Mouse (Mus musculus): Measurements from ENCODE around the gene Olfr1231. TPM values are rescaled to one million over a fixed set of nuclear protein-coding genes. Genes with fewer than 3 reads are reported as not detected.

The Olfr1231 gene
- total RNA-seq, 1 experiment, result not detected

GRCm38 (mm10) chr2:89253962-89254361 is 52.9 kb downstream of the Olfr1231 start, which contains the start of gene Olfr1228:
Olfr1228 (minus strand) TSS chr2:89254062.
- Histone ChIP-seq H3K9ac (ENCODE audit: insufficient read depth, low read depth, low read length, poor library complexity, severe bottlenecking) (no peak within 1 kb of the TSS), H3K4me3 (ENCODE audit: insufficient read depth in 1 of 2, low read depth in 1 of 2, low read length in 2 of 2, poor library complexity in 1 of 2, severe bottlenecking in 1 of 2) (no peak within 1 kb of the TSS), H3K9me3 (ENCODE audit: control insufficient read depth, insufficient read depth, low read depth, low read length) (no peaks in the 10 kb centered on the region), H3K4me1 (ENCODE audit: control insufficient read depth in 2 of 2, insufficient read depth in 2 of 2, low read length in 2 of 2, poor library complexity in 1 of 2) (no peaks in the 10 kb centered on the region), H3K27ac (ENCODE audit: insufficient read depth, low read depth, low read length, poor library complexity, severe bottlenecking) (no peak within 1 kb of the TSS), H3K36me3 (ENCODE audit: control insufficient read depth, insufficient read depth, low read length, poor library complexity, severe bottlenecking) (no peaks in the 10 kb centered on the region)
- no peak for DNase-seq (ENCODE audit: low read depth, low spot score)
- TF ChIP-seq CHD2 (IDR thresholded peaks at IDR 0.05; ENCODE audit: low read depth, low read length), result no peak
- no peak for TF ChIP-seq ZNF384 (IDR thresholded peaks at IDR 0.05; ENCODE audit: low read depth, low read length)
- no peak for TF ChIP-seq ZC3H11A (IDR thresholded peaks at IDR 0.05; ENCODE audit: borderline replicate concordance, low read depth, low read length)
- TF ChIP-seq HCFC1 (IDR thresholded peaks at IDR 0.05; ENCODE audit: borderline replicate concordance, insufficient read depth, low read length), result no peak
- no peak for TF ChIP-seq MAFK (IDR thresholded peaks at IDR 0.05; ENCODE audit: insufficient read depth, low read depth, low read length)
- in situ Hi-C loops (cut with MboI; ENCODE audit: low sequenced_read_pairs in 2 of 2, unreplicated experiment in 2 of 2), result no loop called here

Other genes starting within 250 kb of the Olfr1231 start
- not detected in 2 replicates for gene Olfr1218, start 245.9 kb downstream of the Olfr1231 start, total RNA-seq (2012; rRNA removed)
- gene Olfr1219, start 223.6 kb downstream of the Olfr1231 start, total RNA-seq (2012; rRNA removed), result not detected in 2 replicates
- gene Olfr1220, start 200.2 kb downstream of the Olfr1231 start, total RNA-seq (2012; rRNA removed), result not detected in 2 replicates
- not detected in 2 replicates for gene Olfr1221, start 189.8 kb downstream of the Olfr1231 start, total RNA-seq (2012; rRNA removed)
- not detected in 2 replicates for gene Olfr1222, start 174.0 kb downstream of the Olfr1231 start, total RNA-seq (2012; rRNA removed)
- gene Olfr1223, start 155.5 kb downstream of the Olfr1231 start, total RNA-seq (2012; rRNA removed), result not detected in 2 replicates
- gene Olfr1224-ps1, start 143.0 kb downstream of the Olfr1231 start, total RNA-seq (2012; rRNA removed), result not detected in 2 replicates
- not detected in 2 replicates for gene Olfr1225, start 132.4 kb downstream of the Olfr1231 start, total RNA-seq (2012; rRNA removed)
- not detected in 2 replicates for gene Olfr1226, start 107.0 kb downstream of the Olfr1231 start, total RNA-seq (2012; rRNA removed)
- not detected in 2 replicates for gene Olfr1228, start 53.0 kb downstream of the Olfr1231 start, total RNA-seq (2012; rRNA removed)
- gene Olfr1229, start 19.1 kb downstream of the Olfr1231 start, total RNA-seq (2012; rRNA removed), result not detected in 2 replicates
- not detected in 2 replicates for gene Olfr1230, start 9.8 kb downstream of the Olfr1231 start, total RNA-seq (2012; rRNA removed)
- gene Olfr1232, start 22.6 kb upstream of the Olfr1231 start, total RNA-seq (2012; rRNA removed), result not detected in 2 replicates
- gene Olfr1233, start 35.3 kb upstream of the Olfr1231 start, total RNA-seq (2012; rRNA removed), result not detected in 2 replicates
- not detected in 2 replicates for gene Olfr1234, start 57.8 kb upstream of the Olfr1231 start, total RNA-seq (2012; rRNA removed)
- gene Olfr1238, start 102.6 kb upstream of the Olfr1231 start, total RNA-seq (2012; rRNA removed), result not detected in 2 replicates
- not detected in 2 replicates for gene Olfr1239, start 113.3 kb upstream of the Olfr1231 start, total RNA-seq (2012; rRNA removed)
- not detected in 2 replicates for gene Olfr1240, start 135.9 kb upstream of the Olfr1231 start, total RNA-seq (2012; rRNA removed)
- not detected in 2 replicates for gene Olfr1241, start 180.1 kb upstream of the Olfr1231 start, total RNA-seq (2012; rRNA removed)
- gene Olfr1242, start 191.3 kb upstream of the Olfr1231 start, total RNA-seq (2012; rRNA removed), result not detected in 2 replicates
- not detected in 2 replicates for gene Olfr1243, start 224.4 kb upstream of the Olfr1231 start, total RNA-seq (2012; rRNA removed)